Mouse (Mus musculus): Measurements from ENCODE around the gene Ablim2. TPM values are rescaled to one million over a fixed set of nuclear protein-coding genes. Genes with fewer than 3 reads are reported as not detected.

Ablim2 gene
- polyA plus RNA-seq (2012; ENCODE audit: insufficient read depth, insufficient read length, missing spikeins), result 3.4 and 5.6 TPM in 2 replicates

DNA sequence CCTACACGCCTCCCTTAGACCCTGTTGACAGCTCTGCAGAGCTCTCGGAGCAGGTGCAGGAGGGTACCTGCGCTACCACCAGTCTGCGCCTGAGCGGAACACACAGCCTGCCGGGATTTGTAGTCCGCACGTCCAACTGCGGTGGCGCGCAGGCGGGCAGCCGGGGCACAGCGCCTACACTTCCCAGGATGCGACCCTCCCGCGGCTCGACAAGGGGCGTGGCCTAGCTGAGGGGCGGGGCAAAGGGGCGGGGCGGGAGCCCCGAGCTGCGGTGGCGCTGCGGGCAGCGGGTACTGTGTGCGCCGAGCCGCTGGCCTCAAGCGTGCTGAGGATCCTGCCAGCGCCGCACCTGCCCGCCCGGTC is at the start of gene Ablim2:
Ablim2 (plus strand) TSS at position 242 of the 363 bp plus-strand sequence.
- TF ChIP-seq CTCF (IDR thresholded peaks at IDR 0.05; ENCODE audit: low read depth, low read length) (no peak), POLR2A (IDR thresholded peaks at IDR 0.05; ENCODE audit: borderline replicate concordance, low read depth, low read length) (no peak)
- Histone ChIP-seq H3K4me1 (ENCODE audit: control insufficient read depth, insufficient read depth, low read length) (peaks cover 7% of the 10 kb centered on the region; the same call in 1 of the 2 replicates), H3K4me3 (ENCODE audit: insufficient read depth, low read length) (peak within 1 kb of the TSS; percentile 74), H3K27ac (ENCODE audit: insufficient read depth, low read depth, low read length) (peak within 1 kb of the TSS; percentile 28; the same call in 1 of the 2 replicates)

DNA sequence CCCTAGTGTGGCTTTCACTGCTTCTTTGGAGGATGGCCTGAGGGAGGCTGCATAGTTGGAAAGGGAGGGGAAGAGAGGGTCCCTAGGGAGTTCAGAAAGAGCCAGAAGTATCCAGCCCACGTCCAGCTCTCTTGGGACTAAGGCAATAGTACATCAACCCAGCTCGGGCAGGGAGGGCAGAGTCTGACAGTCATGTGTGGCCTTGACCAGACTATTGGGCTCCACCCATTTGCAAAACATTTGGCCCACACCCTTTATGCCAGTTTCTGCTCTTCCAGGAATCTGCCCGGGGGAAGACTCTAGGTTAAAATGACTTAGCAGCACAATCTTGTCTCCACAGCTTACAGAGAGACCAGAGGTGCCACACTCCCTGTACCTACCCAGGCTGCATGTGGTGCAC is 47.2 kb upstream of the Ablim2 start:
- TF ChIP-seq POLR2A (IDR thresholded peaks at IDR 0.05; ENCODE audit: borderline replicate concordance, low read depth, low read length), result no peak
- no peak for TF ChIP-seq CTCF (IDR thresholded peaks at IDR 0.05; ENCODE audit: low read depth, low read length)
- Histone ChIP-seq H3K4me1 (ENCODE audit: control insufficient read depth, insufficient read depth, low read length) (peaks cover 3% of the 10 kb centered on the region; the same call in 1 of the 2 replicates), H3K4me3 (ENCODE audit: insufficient read depth, low read length) (no peak overlapping the region), H3K27ac (ENCODE audit: insufficient read depth, low read depth, low read length) (no peak overlapping the region)

DNA sequence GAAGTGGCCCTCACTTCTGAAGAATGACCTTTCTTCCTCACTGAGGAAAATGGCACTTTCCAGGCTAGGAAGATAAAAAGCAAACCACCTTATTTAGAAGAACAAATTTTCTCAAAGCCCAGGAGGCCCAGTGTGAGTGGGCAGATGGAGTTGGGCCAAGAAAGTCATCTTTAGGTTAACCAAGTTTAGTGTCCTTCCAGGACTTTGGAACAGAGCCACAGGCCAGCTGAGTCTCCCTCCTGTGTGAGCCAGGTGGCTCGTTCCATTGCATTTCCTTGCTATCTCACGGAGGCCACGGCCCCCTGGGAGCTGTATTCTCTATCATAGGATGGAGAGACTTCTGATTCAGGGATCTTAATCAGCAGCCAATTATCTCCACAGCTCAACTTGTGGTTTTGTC is 46.7 kb upstream of the Ablim2 start:
- H3K4me3 ChIP-seq (ENCODE audit: insufficient read depth, low read length), result no peak overlapping the region
- peaks cover 3% of the 10 kb centered on the region; the same call in 1 of the 2 replicates for H3K4me1 ChIP-seq (ENCODE audit: control insufficient read depth, insufficient read depth, low read length)
- no peak for TF ChIP-seq CTCF (IDR thresholded peaks at IDR 0.05; ENCODE audit: low read depth, low read length)
- TF ChIP-seq POLR2A (IDR thresholded peaks at IDR 0.05; ENCODE audit: borderline replicate concordance, low read depth, low read length), result no peak
- no peak overlapping the region for H3K27ac ChIP-seq (ENCODE audit: insufficient read depth, low read depth, low read length)

DNA sequence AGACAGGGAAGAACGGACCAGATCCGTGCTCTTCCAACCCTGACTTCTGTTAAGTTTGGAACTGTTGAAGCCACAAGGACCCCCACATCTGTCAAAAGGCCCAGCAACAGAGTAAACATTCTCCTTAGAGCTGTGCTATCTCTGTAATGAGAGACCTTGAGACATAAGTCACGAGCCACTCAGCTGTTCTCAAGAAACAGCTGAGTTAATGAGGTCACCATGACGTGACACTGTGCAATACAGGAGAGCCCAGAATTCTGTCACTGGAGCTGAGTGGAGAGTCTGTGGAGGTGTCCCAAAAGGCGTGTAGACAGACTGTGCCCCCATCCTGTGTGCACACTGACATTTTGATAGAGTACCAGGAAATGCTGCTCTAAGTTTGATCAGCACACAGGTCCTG is 45.2 kb upstream of the Ablim2 start:
- Histone ChIP-seq H3K27ac (ENCODE audit: insufficient read depth, low read depth, low read length) (no peak overlapping the region), H3K4me1 (ENCODE audit: control insufficient read depth, insufficient read depth, low read length) (peaks cover 3% of the 10 kb centered on the region; the same call in 1 of the 2 replicates), H3K4me3 (ENCODE audit: insufficient read depth, low read length) (no peak overlapping the region)
- no peak for TF ChIP-seq POLR2A (IDR thresholded peaks at IDR 0.05; ENCODE audit: borderline replicate concordance, low read depth, low read length)
- TF ChIP-seq CTCF (IDR thresholded peaks at IDR 0.05; ENCODE audit: low read depth, low read length), result no peak

DNA sequence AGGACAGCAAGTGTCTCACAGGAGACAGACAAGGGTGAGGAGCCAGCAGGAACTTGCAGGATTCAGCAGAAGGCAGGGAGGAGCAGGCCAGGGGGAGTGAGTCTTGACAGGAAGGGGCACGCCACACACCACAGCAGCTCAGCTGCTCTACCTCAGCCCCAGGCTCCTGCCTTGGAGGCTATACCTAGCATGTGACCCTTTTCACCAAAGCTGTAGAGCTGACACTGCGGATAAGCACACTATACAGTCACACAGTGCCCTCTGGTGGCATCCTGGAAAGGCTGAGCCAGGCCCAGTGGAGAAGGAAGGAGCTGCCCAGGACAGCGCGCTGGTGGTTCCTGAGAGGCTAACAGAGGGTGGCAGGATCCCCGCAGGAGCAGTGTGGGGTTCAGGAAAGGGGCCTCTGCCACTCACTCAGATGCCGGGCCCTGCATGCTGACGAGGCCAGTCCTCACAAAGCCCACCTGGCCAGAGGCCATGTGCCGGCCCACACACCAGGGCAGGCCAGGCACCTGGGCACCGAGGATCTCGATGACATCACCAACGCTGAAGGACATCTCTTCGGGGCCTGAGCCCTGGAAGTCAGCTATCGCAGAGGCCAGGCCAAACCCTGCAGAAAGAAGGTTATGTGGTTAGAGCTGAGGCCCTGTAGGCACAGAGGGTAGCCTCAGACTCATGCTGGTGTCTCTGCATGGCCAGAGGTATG is 43.9 kb upstream of the Ablim2 start:
- no peak overlapping the region for H3K27ac ChIP-seq (ENCODE audit: insufficient read depth, low read depth, low read length)
- no peak overlapping the region for H3K4me3 ChIP-seq (ENCODE audit: insufficient read depth, low read length)
- peaks cover 8% of the 10 kb centered on the region; the same call in 1 of the 2 replicates for H3K4me1 ChIP-seq (ENCODE audit: control insufficient read depth, insufficient read depth, low read length)
- TF ChIP-seq POLR2A (IDR thresholded peaks at IDR 0.05; ENCODE audit: borderline replicate concordance, low read depth, low read length), result no peak
- peak; percentile 57; the same call in 1 of the 2 replicates for TF ChIP-seq CTCF (IDR thresholded peaks at IDR 0.05; ENCODE audit: low read depth, low read length)

DNA sequence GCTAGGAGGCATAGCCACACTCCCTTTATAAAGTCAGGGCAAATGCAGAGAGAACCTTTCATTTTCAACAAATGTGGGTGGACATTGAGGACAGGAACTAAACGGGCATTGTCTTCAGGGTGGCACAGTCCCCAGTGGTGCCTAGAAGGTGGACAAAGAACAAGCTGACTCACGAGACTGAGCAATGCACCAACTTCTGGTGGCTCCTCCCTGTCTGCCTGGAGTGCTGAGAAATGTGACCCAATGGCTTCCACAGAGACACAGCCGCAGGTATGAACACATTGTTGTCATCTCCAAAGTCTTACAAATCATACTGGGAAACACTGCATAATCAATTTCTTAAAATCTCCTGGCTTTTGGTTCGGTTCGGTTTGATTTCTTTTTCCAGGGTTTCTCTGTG is 40.2 kb upstream of the Ablim2 start:
- Histone ChIP-seq H3K27ac (ENCODE audit: insufficient read depth, low read depth, low read length) (no peak overlapping the region), H3K4me3 (ENCODE audit: insufficient read depth, low read length) (no peak overlapping the region), H3K4me1 (ENCODE audit: control insufficient read depth, insufficient read depth, low read length) (peaks cover 34% of the 10 kb centered on the region)
- TF ChIP-seq CTCF (IDR thresholded peaks at IDR 0.05; ENCODE audit: low read depth, low read length) (no peak), POLR2A (IDR thresholded peaks at IDR 0.05; ENCODE audit: borderline replicate concordance, low read depth, low read length) (no peak)

DNA sequence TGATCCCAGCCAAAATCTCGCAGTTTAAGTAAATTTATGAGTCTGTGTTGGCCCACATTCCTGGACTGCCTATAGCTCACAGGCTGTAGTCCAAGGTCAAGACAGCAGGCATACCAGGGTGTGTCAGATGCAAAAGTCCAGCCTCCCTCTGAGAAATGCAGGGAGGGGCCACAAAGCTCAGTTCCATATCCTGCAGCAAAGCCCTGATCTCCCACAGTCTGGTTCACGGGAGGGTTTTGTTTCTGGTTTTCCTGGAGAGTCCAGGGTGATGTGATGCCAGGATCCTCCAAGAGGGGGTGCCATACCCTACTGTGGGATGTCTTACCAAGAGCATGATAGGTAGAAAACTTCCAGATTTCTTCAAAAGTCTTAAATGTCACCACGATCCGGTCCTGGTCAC is 39.7 kb upstream of the Ablim2 start:
- TF ChIP-seq POLR2A (IDR thresholded peaks at IDR 0.05; ENCODE audit: borderline replicate concordance, low read depth, low read length), result no peak
- no peak for TF ChIP-seq CTCF (IDR thresholded peaks at IDR 0.05; ENCODE audit: low read depth, low read length)
- peaks cover 37% of the 10 kb centered on the region for H3K4me1 ChIP-seq (ENCODE audit: control insufficient read depth, insufficient read depth, low read length)
- no peak overlapping the region for H3K27ac ChIP-seq (ENCODE audit: insufficient read depth, low read depth, low read length)
- no peak overlapping the region for H3K4me3 ChIP-seq (ENCODE audit: insufficient read depth, low read length)

DNA sequence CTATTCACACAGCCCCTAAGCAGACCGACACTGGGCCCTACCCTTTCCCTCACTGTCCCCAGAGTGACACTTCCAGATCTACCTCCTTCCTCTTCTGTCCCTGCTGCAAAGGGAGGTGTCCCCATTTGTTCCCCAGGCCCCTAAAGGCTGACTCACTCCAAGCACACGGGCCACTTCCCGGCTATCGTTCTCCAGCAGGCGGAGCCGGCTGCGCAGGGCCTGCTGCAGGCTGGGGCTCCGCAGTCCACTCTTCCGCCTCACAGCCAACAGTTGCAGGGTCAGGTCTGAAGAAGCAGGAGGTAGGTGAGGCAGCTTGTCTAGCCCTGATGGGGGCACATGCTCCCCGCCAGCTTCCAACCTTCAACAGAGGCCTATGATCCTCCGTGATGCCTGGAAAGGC is 38.9 kb upstream of the Ablim2 start:
- no peak overlapping the region for H3K27ac ChIP-seq (ENCODE audit: insufficient read depth, low read depth, low read length)
- TF ChIP-seq POLR2A (IDR thresholded peaks at IDR 0.05; ENCODE audit: borderline replicate concordance, low read depth, low read length) (no peak), CTCF (IDR thresholded peaks at IDR 0.05; ENCODE audit: low read depth, low read length) (no peak)

DNA sequence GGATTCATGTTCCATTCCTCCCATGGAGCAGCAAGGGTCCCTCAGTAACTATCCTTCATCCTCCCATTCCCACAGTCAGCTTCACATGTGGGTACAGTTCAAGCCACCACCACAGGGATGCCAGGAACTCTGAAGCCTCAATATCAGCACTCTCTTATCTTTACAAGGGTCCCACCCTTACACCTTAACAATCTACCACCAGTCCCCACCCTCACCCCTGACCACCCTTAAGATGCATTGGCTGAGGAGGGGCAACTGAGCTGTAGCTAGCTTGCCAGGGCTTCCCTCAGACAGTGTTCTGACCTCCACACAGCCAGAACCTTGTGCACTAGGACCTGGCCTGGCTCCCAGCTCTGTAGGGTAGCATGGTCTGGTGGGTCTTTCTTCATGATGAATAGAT is 38.3 kb upstream of the Ablim2 start:
- Histone ChIP-seq H3K4me3 (ENCODE audit: insufficient read depth, low read length) (no peak overlapping the region), H3K4me1 (ENCODE audit: control insufficient read depth, insufficient read depth, low read length) (peaks cover 48% of the 10 kb centered on the region), H3K27ac (ENCODE audit: insufficient read depth, low read depth, low read length) (no peak overlapping the region)
- TF ChIP-seq POLR2A (IDR thresholded peaks at IDR 0.05; ENCODE audit: borderline replicate concordance, low read depth, low read length) (no peak), CTCF (IDR thresholded peaks at IDR 0.05; ENCODE audit: low read depth, low read length) (no peak)

More for the DNA sequence above, 38.9 kb upstream of the Ablim2 start:
- no peak overlapping the region for H3K4me3 ChIP-seq (ENCODE audit: insufficient read depth, low read length)
- H3K4me1 ChIP-seq (ENCODE audit: control insufficient read depth, insufficient read depth, low read length), result peaks cover 42% of the 10 kb centered on the region

DNA sequence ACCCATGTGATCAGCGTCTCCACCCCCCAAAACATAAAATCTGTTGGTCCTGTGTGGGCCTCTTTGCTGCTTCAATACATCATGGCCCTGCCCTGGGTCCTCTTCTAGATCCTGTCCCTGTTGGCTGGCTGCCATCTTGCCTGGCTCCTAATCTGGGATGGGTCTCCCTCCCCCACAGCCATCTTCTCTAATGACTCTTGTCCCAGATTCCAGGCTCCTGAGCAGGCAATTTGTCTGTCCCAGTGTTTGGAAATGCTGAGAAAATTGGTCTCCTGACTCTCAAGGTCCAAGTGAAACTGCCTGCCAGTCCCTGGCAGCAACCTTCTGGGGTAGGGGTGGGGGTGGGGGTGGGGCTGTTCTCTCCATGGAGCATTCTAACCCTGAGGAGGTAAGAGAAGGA is 37.8 kb upstream of the Ablim2 start:
- Histone ChIP-seq H3K27ac (ENCODE audit: insufficient read depth, low read depth, low read length) (no peak overlapping the region), H3K4me1 (ENCODE audit: control insufficient read depth, insufficient read depth, low read length) (peaks cover 48% of the 10 kb centered on the region), H3K4me3 (ENCODE audit: insufficient read depth, low read length) (no peak overlapping the region)
- TF ChIP-seq CTCF (IDR thresholded peaks at IDR 0.05; ENCODE audit: low read depth, low read length) (no peak), POLR2A (IDR thresholded peaks at IDR 0.05; ENCODE audit: borderline replicate concordance, low read depth, low read length) (no peak)
